Comparison of ENCODE assay signal across 14 mouse cellular contexts in genomic region chr8:125492416-125492815, GRCm38 (mm10).
"Had no signal": no experiment of that assay in that cellular context is flagged by ENCODE, and none has a peak within 500 bp of the region (broad histone marks: within the 10 kb centered on the region; RNA-seq: fewer than 3 reads in every experiment).

No protein-coding gene starts in this region.

- DNase-seq: kidney, postnatal 14 days; lung, adult 2 months; lung, postnatal 36 days; right cerebral cortex, adult 18-20 months; right cerebral cortex, postnatal 25 days; thymus, postnatal 36 days had no signal

- H3K9ac ChIP-seq: kidney, embryonic 15.5 days; liver, embryonic 15.5 days; midbrain, embryonic 15.5 days; neural tube, embryonic 13.5 days had no signal

- H3K27me3 ChIP-seq: kidney, embryonic 15.5 days; liver, embryonic 15.5 days; midbrain, embryonic 15.5 days; neural tube, embryonic 13.5 days had no signal

- H3K36me3 ChIP-seq: liver, embryonic 15.5 days had no signal

- H3K4me3 ChIP-seq: kidney, embryonic 15.5 days; limb, embryonic 10.5 days; liver, embryonic 15.5 days; midbrain, embryonic 15.5 days; neural tube, embryonic 13.5 days had no signal

- H3K9me3 ChIP-seq: kidney, embryonic 15.5 days; limb, embryonic 10.5 days; liver, embryonic 15.5 days; midbrain, embryonic 15.5 days; neural tube, embryonic 13.5 days had no signal

- ATAC-seq: lung, postnatal 0 days; midbrain, embryonic 15.5 days had no signal

- H3K27ac ChIP-seq: kidney, embryonic 15.5 days; limb, embryonic 10.5 days; liver, embryonic 15.5 days; midbrain, embryonic 15.5 days had no signal

- H3K4me2 ChIP-seq: kidney, embryonic 15.5 days; liver, embryonic 11.5 days; liver, embryonic 15.5 days; midbrain, embryonic 11.5 days; midbrain, embryonic 15.5 days; neural tube, embryonic 13.5 days had no signal
